Mouse (Mus musculus): ENCODE results near the gene Adgre5. TPM values are rescaled to one million over a fixed set of nuclear protein-coding genes. Genes with fewer than 3 reads are reported as not detected.

The Adgre5 gene
- total and polyA plus RNA-seq, 3 experiments = 0.54 to 23.6 (median 3.7) TPM

GRCm38 (mm10) chr8:83773452-83773846 is 32.3 kb upstream of the Adgre5 start:
- Histone ChIP-seq H3K9ac (ENCODE audit: insufficient read depth, low read depth) (no peak overlapping the region), H3K9me3 (replicated peaks; ENCODE audit: low read length) (no peaks in the 10 kb centered on the region), H3K27me3 (replicated peaks) (no peaks in the 10 kb centered on the region), H3K4me2 (ENCODE audit: insufficient read depth, low read depth, poor library complexity, severe bottlenecking) (no peak overlapping the region), H3K27ac (ENCODE audit: insufficient read depth, low read depth) (no peak overlapping the region), H3K36me3 (replicated peaks in 1 of 2; ENCODE audit: control insufficient read depth in 1 of 2, insufficient read depth in 1 of 2, low read length in 1 of 2) (no peaks in the 10 kb centered on the region), H3K79me2 (replicated peaks; ENCODE audit: control insufficient read depth, extremely low read depth, insufficient read depth, poor library complexity, severe bottlenecking) (no peaks in the 10 kb centered on the region), H3K4me1 (ENCODE audit: control insufficient read depth in 1 of 2, insufficient read depth in 2 of 2) (peaks cover 0 to 3% of the 10 kb centered on the region in 2 experiments; a peak in 2 of 4 replicates), H3K4me3 (replicated peaks in 1 of 3; ENCODE audit: low read depth in 2 of 3, low read length in 2 of 3, poor library complexity in 1 of 3) (no peak overlapping the region)
- no peak for TF ChIP-seq POLR2A (IDR thresholded peaks at IDR 0.05; ENCODE audit: low read depth, low read length)
- no peak for TF ChIP-seq ETS1 (conservative IDR thresholded peaks at IDR 0.05; ENCODE audit: low read depth, low read length)
- no peak for TF ChIP-seq MYC (IDR thresholded peaks at IDR 0.05; ENCODE audit: low read depth, low read length)
- no peak for TF ChIP-seq CHD2 (IDR thresholded peaks at IDR 0.05; ENCODE audit: low read length)
- no peak for TF ChIP-seq CHD1 (IDR thresholded peaks at IDR 0.05; ENCODE audit: low read depth, low read length)
- no peak for TF ChIP-seq TBP (conservative IDR thresholded peaks at IDR 0.05; ENCODE audit: low read depth, low read length)
- no peak for TF ChIP-seq RCOR1 (conservative IDR thresholded peaks at IDR 0.05; ENCODE audit: low read depth, low read length)
- TF ChIP-seq E2F4 (IDR thresholded peaks at IDR 0.05; ENCODE audit: insufficient replicate concordance, low read depth, low read length) = no peak
- TF ChIP-seq MAZ (IDR thresholded peaks at IDR 0.05; ENCODE audit: low read depth, low read length) = no peak
- TF ChIP-seq ZKSCAN1 (IDR thresholded peaks at IDR 0.05; ENCODE audit: borderline replicate concordance, low read depth, low read length) = no peak
- TF ChIP-seq CTCF (conservative IDR thresholded peaks at IDR 0.05 in 1 of 2, IDR thresholded peaks at IDR 0.05 in 1 of 2; ENCODE audit: low read depth in 2 of 2, low read length in 2 of 2) = no peak
- TF ChIP-seq USF1 (IDR thresholded peaks at IDR 0.05; ENCODE audit: low read depth, low read length) = no peak
- no peak for TF ChIP-seq KAT2A (IDR thresholded peaks at IDR 0.05; ENCODE audit: insufficient replicate concordance, low read length)
- TF ChIP-seq TCF12 (IDR thresholded peaks at IDR 0.05; ENCODE audit: low read depth, low read length) = no peak
- TF ChIP-seq NRF1 (IDR thresholded peaks at IDR 0.05; ENCODE audit: low read depth, low read length) = no peak
- TF ChIP-seq EP300 (IDR thresholded peaks at IDR 0.05; ENCODE audit: low read length) = no peak
- TF ChIP-seq JUND (conservative IDR thresholded peaks at IDR 0.05; ENCODE audit: low read depth, low read length) = no peak
- TF ChIP-seq NELFE (IDR thresholded peaks at IDR 0.05; ENCODE audit: low read depth, low read length) = no peak
- TF ChIP-seq ZMIZ1 (IDR thresholded peaks at IDR 0.05; ENCODE audit: low read depth, low read length) = no peak
- no peak for DNase-seq (ENCODE audit: extremely low read depth)
- in situ Hi-C loops (cut with MboI; ENCODE audit: low pct_ligation_motif_present, low pct_unique_long_range_greater_than_20kb, low sequenced_read_pairs) = no loop called here
- dilution Hi-C loops (cut with MboI; ENCODE audit: extremely low pct_ligation_motif_present, extremely low pct_unique_long_range_greater_than_20kb, low sequenced_read_pairs) = no loop called here

GRCm38 (mm10) chr8:83772701-83773451 is 31.8 kb upstream of the Adgre5 start:
- no peak for TF ChIP-seq RCOR1 (conservative IDR thresholded peaks at IDR 0.05; ENCODE audit: low read depth, low read length)
- TF ChIP-seq BHLHE40 (IDR thresholded peaks at IDR 0.05; ENCODE audit: low read depth, low read length) = no peak
- no peak for TF ChIP-seq ZNF384 (IDR thresholded peaks at IDR 0.05; ENCODE audit: low read depth, low read length)
- no peak for TF ChIP-seq ZC3H11A (IDR thresholded peaks at IDR 0.05; ENCODE audit: low read depth, low read length)
- no peak for TF ChIP-seq POLR2AphosphoS2 (IDR thresholded peaks at IDR 0.05; ENCODE audit: low read depth, low read length)
- TF ChIP-seq NELFE (IDR thresholded peaks at IDR 0.05; ENCODE audit: low read depth, low read length) = no peak
- no peak for TF ChIP-seq MAZ (IDR thresholded peaks at IDR 0.05; ENCODE audit: low read depth, low read length)
- TF ChIP-seq MAFK (IDR thresholded peaks at IDR 0.05; ENCODE audit: insufficient replicate concordance, low read length) = no peak
- no peak for TF ChIP-seq ELF1 (IDR thresholded peaks at IDR 0.05; ENCODE audit: low read depth, low read length)
- TF ChIP-seq PAX5 (IDR thresholded peaks at IDR 0.05; ENCODE audit: low read length) = no peak
- TF ChIP-seq HCFC1 (IDR thresholded peaks at IDR 0.05; ENCODE audit: low read depth, low read length) = no peak
- TF ChIP-seq JUN (IDR thresholded peaks at IDR 0.05; ENCODE audit: insufficient read depth, low read depth, low read length) = no peak
- no peak for TF ChIP-seq USF2 (conservative IDR thresholded peaks at IDR 0.05; ENCODE audit: low read depth, low read length)
- Histone ChIP-seq H3K4me2 (ENCODE audit: insufficient read depth, low read depth, poor library complexity, severe bottlenecking) (no peak overlapping the region), H3K36me3 (replicated peaks in 1 of 2; ENCODE audit: control insufficient read depth in 1 of 2, insufficient read depth in 1 of 2, low read length in 1 of 2) (no peaks in the 10 kb centered on the region), H3K27ac (ENCODE audit: insufficient read depth, low read depth) (no peak overlapping the region), H3K4me3 (replicated peaks in 1 of 3; ENCODE audit: low read depth in 2 of 3, low read length in 2 of 3, poor library complexity in 1 of 3) (no peak overlapping the region), H3K9me3 (replicated peaks; ENCODE audit: low read length) (no peaks in the 10 kb centered on the region), H3K79me2 (replicated peaks; ENCODE audit: control insufficient read depth, extremely low read depth, insufficient read depth, poor library complexity, severe bottlenecking) (no peaks in the 10 kb centered on the region), H3K27me3 (replicated peaks) (no peaks in the 10 kb centered on the region), H3K9ac (ENCODE audit: insufficient read depth, low read depth) (no peak overlapping the region), H3K4me1 (ENCODE audit: control insufficient read depth in 1 of 2, insufficient read depth in 2 of 2) (peaks cover 0 to 5% of the 10 kb centered on the region in 2 experiments; a peak in 3 of 4 replicates)
- in situ Hi-C loops (cut with MboI; ENCODE audit: low pct_ligation_motif_present, low pct_unique_long_range_greater_than_20kb, low sequenced_read_pairs) = no loop called here
- dilution Hi-C loops (cut with MboI; ENCODE audit: extremely low pct_ligation_motif_present, extremely low pct_unique_long_range_greater_than_20kb, low sequenced_read_pairs) = no loop called here
- DNase-seq (ENCODE audit: extremely low read depth) = no peak
